Comparison of ENCODE assay signal across 22 mouse cellular contexts in the genomic region with DNA sequence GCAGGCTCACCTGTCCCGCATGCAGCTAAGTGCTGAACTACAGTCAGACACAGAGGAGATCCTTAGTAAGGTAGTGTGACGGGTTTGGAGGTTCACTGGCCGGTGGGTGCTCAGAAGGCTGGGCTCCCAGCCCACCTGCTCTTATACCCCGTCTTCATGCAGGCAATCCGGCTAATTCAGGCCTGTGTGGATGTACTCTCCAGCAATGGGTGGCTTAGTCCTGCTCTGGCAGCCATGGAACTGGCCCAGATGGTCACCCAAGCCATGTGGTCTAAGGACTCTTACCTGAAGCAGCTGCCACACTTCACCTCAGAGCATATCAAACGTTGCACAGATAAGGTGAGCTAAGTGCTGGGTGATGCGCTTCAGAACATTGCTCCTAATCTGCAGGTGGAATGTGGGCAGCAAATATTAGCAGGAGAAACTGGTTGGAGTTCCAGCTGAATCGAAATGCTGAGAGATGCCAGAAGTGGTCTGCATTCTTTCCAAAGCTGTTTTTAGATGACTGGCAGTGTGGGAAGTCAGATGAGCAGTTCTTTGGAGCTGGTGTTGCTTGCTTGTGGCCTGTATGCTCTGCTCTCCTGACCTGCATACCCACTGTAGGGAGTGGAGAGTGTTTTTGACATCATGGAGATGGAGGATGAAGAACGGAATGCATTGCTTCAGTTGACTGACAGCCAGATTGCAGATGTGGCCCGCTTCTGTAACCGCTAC. TPM values are rescaled to one million over a fixed set of nuclear protein-coding genes. Genes with fewer than 3 reads are reported as not detected.
DNase-seq lines count a peak whose midpoint lies in the region; ATAC-seq and TF ChIP-seq lines count a peak whose summit lies in the region.
"Had no signal": no experiment of that assay in that cellular context is flagged by ENCODE, and none has a peak within 500 bp of the region (broad histone marks: within the 10 kb centered on the region; RNA-seq: fewer than 3 reads in every experiment).

No protein-coding gene starts in this region.

- WGBS in embryonic facial prominence, embryonic 13.5 days = 95% methylated on average over 11 of the region's 11 CpGs
- 96% methylated on average over 11 of the region's 11 CpGs for WGBS in embryonic facial prominence, embryonic 10.5 days
- 73% methylated on average over 11 of the region's 11 CpGs for WGBS in heart, embryonic 13.5 days
- 82% methylated on average over 11 of the region's 11 CpGs for WGBS in heart, embryonic 10.5 days
- 57% methylated on average over 11 of the region's 11 CpGs for WGBS in heart, postnatal 0 days

- ATAC-seq in embryonic facial prominence, embryonic 13.5 days (ENCODE audit: insufficient number of reproducible peaks, insufficient read depth, low FRiP score, low TSS enrichment, low read depth) = no peak
- ATAC-seq in heart, embryonic 13.5 days (ENCODE audit: extremely low read depth, insufficient number of reproducible peaks, low FRiP score, low TSS enrichment) = no peak; the same call in 1 of the 2 replicates
- ATAC-seq in heart, postnatal 0 days (ENCODE audit: insufficient read depth, low read depth) = peak; percentile 82
- ATAC-seq: CD4-positive, CD25-positive, alpha-beta regulatory T cell, adult 4 months; forebrain, embryonic 16.5 days; intestine, embryonic 16.5 days had no signal

- no peaks in the 10 kb centered on the region for H3K4me1 ChIP-seq in embryonic facial prominence, embryonic 13.5 days
- no peaks in the 10 kb centered on the region for H3K4me1 ChIP-seq in embryonic facial prominence, embryonic 10.5 days
- peaks cover 9% of the 10 kb centered on the region; the same call in 1 of the 2 replicates for H3K4me1 ChIP-seq in heart, embryonic 13.5 days
- no peaks in the 10 kb centered on the region for H3K4me1 ChIP-seq in heart, embryonic 10.5 days
- no peaks in the 10 kb centered on the region for H3K4me1 ChIP-seq in heart, postnatal 0 days (ENCODE audit: control insufficient read depth, insufficient read depth)
- H3K4me1 ChIP-seq: forebrain, embryonic 12.5 days; hindbrain, embryonic 10.5 days; hindbrain, embryonic 15.5 days had no signal

- no peaks in the 10 kb centered on the region for H3K9me3 ChIP-seq in embryonic facial prominence, embryonic 13.5 days
- no peaks in the 10 kb centered on the region for H3K9me3 ChIP-seq in embryonic facial prominence, embryonic 10.5 days
- no peaks in the 10 kb centered on the region for H3K9me3 ChIP-seq in heart, embryonic 13.5 days
- no peaks in the 10 kb centered on the region for H3K9me3 ChIP-seq in heart, embryonic 10.5 days
- no peaks in the 10 kb centered on the region for H3K9me3 ChIP-seq in heart, postnatal 0 days (replicated peaks; ENCODE audit: control insufficient read depth, low read length)
- H3K9me3 ChIP-seq: forebrain, embryonic 12.5 days; G1E; hindbrain, embryonic 10.5 days; hindbrain, embryonic 15.5 days had no signal

- intact Hi-C loops in heart, postnatal 25 days (cut with DNase I) = no loop called here

- no peak overlapping the region for H3K4me2 ChIP-seq in embryonic facial prominence, embryonic 13.5 days
- no peak overlapping the region for H3K4me2 ChIP-seq in heart, embryonic 13.5 days
- H3K4me2 ChIP-seq in heart, postnatal 0 days (ENCODE audit: low read depth, low read length) = no peak overlapping the region
- H3K4me2 ChIP-seq: forebrain, embryonic 12.5 days; hindbrain, embryonic 15.5 days had no signal

- 0 out of 2 replicates have a peak overlapping the region, but pooled peaks have one; percentile 4 for H3K9ac ChIP-seq in embryonic facial prominence, embryonic 13.5 days
- no peak overlapping the region for H3K9ac ChIP-seq in heart, embryonic 13.5 days
- H3K9ac ChIP-seq in heart, postnatal 0 days (replicated peaks; ENCODE audit: low read depth, low read length) = no peak overlapping the region
- H3K9ac ChIP-seq: forebrain, embryonic 12.5 days; hindbrain, embryonic 15.5 days had no signal

- H3K27me3 ChIP-seq in embryonic facial prominence, embryonic 13.5 days = no peaks in the 10 kb centered on the region
- no peaks in the 10 kb centered on the region for H3K27me3 ChIP-seq in embryonic facial prominence, embryonic 10.5 days (replicated peaks; ENCODE audit: low read depth, poor library complexity, severe bottlenecking)
- no peaks in the 10 kb centered on the region for H3K27me3 ChIP-seq in heart, embryonic 13.5 days (replicated peaks)
- H3K27me3 ChIP-seq in heart, embryonic 10.5 days (ENCODE audit: insufficient read depth, poor library complexity, severe bottlenecking) = no peaks in the 10 kb centered on the region
- no peaks in the 10 kb centered on the region for H3K27me3 ChIP-seq in heart, postnatal 0 days (ENCODE audit: control insufficient read depth, insufficient read depth, low read length)
- H3K27me3 ChIP-seq: forebrain, embryonic 12.5 days; hindbrain, embryonic 15.5 days had no signal

- DNase-seq in embryonic facial prominence, embryonic 10.5 days (ENCODE audit: low spot score) = no peak
- no peak for DNase-seq in heart, embryonic 10.5 days (ENCODE audit: low spot score)
- peak; percentile 51 for DNase-seq in heart, postnatal 0 days (ENCODE audit: low spot score)
- DNase-seq in heart, postnatal 25 days (ENCODE audit: low spot score) = no peak
- DNase-seq in lung, postnatal 25 days (ENCODE audit: low spot score) = peak; percentile 29
- DNase-seq in lung, postnatal 4 days = no peak
- DNase-seq: adrenal gland, adult 8-10 months; adrenal gland, postnatal 36 days; B cell, adult 2 months; cerebellum, adult 2 months; cerebellum, postnatal 10 days; gastrocnemius, postnatal 10 days; kidney, adult 2 months had no signal

- H3K4me3 ChIP-seq in embryonic facial prominence, embryonic 13.5 days = no peak overlapping the region
- H3K4me3 ChIP-seq in embryonic facial prominence, embryonic 10.5 days = no peak overlapping the region
- no peak overlapping the region for H3K4me3 ChIP-seq in heart, embryonic 13.5 days
- H3K4me3 ChIP-seq in heart, embryonic 10.5 days = no peak overlapping the region
- no peak overlapping the region for H3K4me3 ChIP-seq in heart, postnatal 0 days (ENCODE audit: low read depth, low read length)
- H3K4me3 ChIP-seq: forebrain, embryonic 12.5 days; hindbrain, embryonic 10.5 days; hindbrain, embryonic 15.5 days had no signal

- TF ChIP-seq EP300 in heart, postnatal 0 days (IDR thresholded peaks at IDR 0.05; ENCODE audit: low read depth) = no peak

- peaks cover 92% of the 10 kb centered on the region for H3K36me3 ChIP-seq in embryonic facial prominence, embryonic 13.5 days
- peaks cover 99% of the 10 kb centered on the region for H3K36me3 ChIP-seq in embryonic facial prominence, embryonic 10.5 days (replicated peaks)
- peaks cover 99% of the 10 kb centered on the region for H3K36me3 ChIP-seq in heart, embryonic 13.5 days
- peaks cover 99% of the 10 kb centered on the region for H3K36me3 ChIP-seq in heart, embryonic 10.5 days
- H3K36me3 ChIP-seq in heart, postnatal 0 days (replicated peaks; ENCODE audit: control insufficient read depth, insufficient read depth, low read length) = peaks cover 92% of the 10 kb centered on the region

- H3K27ac ChIP-seq in embryonic facial prominence, embryonic 13.5 days = no peak overlapping the region
- no peak overlapping the region for H3K27ac ChIP-seq in embryonic facial prominence, embryonic 10.5 days (replicated peaks)
- peak overlapping the region; percentile 73 for H3K27ac ChIP-seq in heart, embryonic 13.5 days (replicated peaks)
- no peak overlapping the region for H3K27ac ChIP-seq in heart, embryonic 10.5 days
- H3K27ac ChIP-seq in heart, postnatal 0 days (ENCODE audit: low read depth) = peak overlapping the region; percentile 75
- H3K27ac ChIP-seq: forebrain, embryonic 12.5 days; hindbrain, embryonic 10.5 days; hindbrain, embryonic 15.5 days had no signal

- no peak for TF ChIP-seq CTCF in heart, postnatal 0 days (IDR thresholded peaks at IDR 0.05; ENCODE audit: low read depth)

RNA-seq across cellular contexts. Expression of gene Ciao1, which starts 9.6 kb away (rescaled TPM):
- polyA plus RNA-seq in embryonic facial prominence, embryonic 13.5 days (2015; fragmentation: Nextera tagmentation; extraction: Ambion mirVana) = 52.5 and 63.1 TPM in 2 replicates
- 54.9 and 55.5 TPM in 2 replicates for polyA plus RNA-seq in embryonic facial prominence, embryonic 10.5 days (2016; fragmentation: Nextera tagmentation; extraction: Ambion mirVana)
- 48.4 and 55.5 TPM in 2 replicates for polyA plus RNA-seq in heart, embryonic 13.5 days (2015; fragmentation: Nextera tagmentation; extraction: Ambion mirVana)
- 58.3 and 61.1 TPM in 2 replicates for polyA plus RNA-seq in heart, embryonic 10.5 days (2016; fragmentation: Nextera tagmentation; extraction: Ambion mirVana)
- 38.0 and 65.9 TPM in 2 replicates for total RNA-seq in heart, postnatal 0 days (2014; rRNA removed; ENCODE audit: low replicate concordance)
- polyA plus RNA-seq in heart, postnatal 0 days (2015; fragmentation: Nextera tagmentation; extraction: Ambion mirVana) = 53.7 and 59.5 TPM in 2 replicates
- 10 to 100 TPM; 61.9 to 62.3 TPM for total RNA-seq in heart, postnatal 25 days (2021)

RNA-seq across cellular contexts. Expression of gene Tmem127, which starts 9.7 kb away (rescaled TPM):
- polyA plus RNA-seq in embryonic facial prominence, embryonic 13.5 days (2015; fragmentation: Nextera tagmentation; extraction: Ambion mirVana) = 26.8 and 29.4 TPM in 2 replicates
- 22.5 and 23.1 TPM in 2 replicates for polyA plus RNA-seq in embryonic facial prominence, embryonic 10.5 days (2016; fragmentation: Nextera tagmentation; extraction: Ambion mirVana)
- polyA plus RNA-seq in heart, embryonic 13.5 days (2015; fragmentation: Nextera tagmentation; extraction: Ambion mirVana) = 19.7 and 21.6 TPM in 2 replicates
- 22.1 and 23.1 TPM in 2 replicates for polyA plus RNA-seq in heart, embryonic 10.5 days (2016; fragmentation: Nextera tagmentation; extraction: Ambion mirVana)
- total RNA-seq in heart, postnatal 0 days (2014; rRNA removed; ENCODE audit: low replicate concordance) = 48.2 and 75.3 TPM in 2 replicates
- 21.2 and 22.1 TPM in 2 replicates for polyA plus RNA-seq in heart, postnatal 0 days (2015; fragmentation: Nextera tagmentation; extraction: Ambion mirVana)
- 10 to 100 TPM; 27.9 to 28.7 TPM for total RNA-seq in heart, postnatal 25 days (2021)

RNA-seq across cellular contexts. Expression of gene Snrnp200, which starts 29.9 kb away (rescaled TPM):
- 64.0 and 66.7 TPM in 2 replicates for polyA plus RNA-seq in embryonic facial prominence, embryonic 13.5 days (2015; fragmentation: Nextera tagmentation; extraction: Ambion mirVana)
- polyA plus RNA-seq in embryonic facial prominence, embryonic 10.5 days (2016; fragmentation: Nextera tagmentation; extraction: Ambion mirVana) = 108 TPM in 2 replicates
- polyA plus RNA-seq in heart, embryonic 13.5 days (2015; fragmentation: Nextera tagmentation; extraction: Ambion mirVana) = 35.2 and 38.0 TPM in 2 replicates
- 61.8 and 64.4 TPM in 2 replicates for polyA plus RNA-seq in heart, embryonic 10.5 days (2016; fragmentation: Nextera tagmentation; extraction: Ambion mirVana)
- 60.0 and 62.2 TPM in 2 replicates for total RNA-seq in heart, postnatal 0 days (2014; rRNA removed; ENCODE audit: low replicate concordance)
- 33.3 and 36.7 TPM in 2 replicates for polyA plus RNA-seq in heart, postnatal 0 days (2015; fragmentation: Nextera tagmentation; extraction: Ambion mirVana)
- 10 to 100 TPM; 54.0 to 62.4 TPM for total RNA-seq in heart, postnatal 25 days (2021)

RNA-seq across cellular contexts. Expression of gene 1810024B03Rik, which starts 30.0 kb away (rescaled TPM):
- polyA plus RNA-seq in embryonic facial prominence, embryonic 13.5 days (2015; fragmentation: Nextera tagmentation; extraction: Ambion mirVana) = 2.3 and 2.9 TPM in 2 replicates
- 2.5 and 2.6 TPM in 2 replicates for polyA plus RNA-seq in embryonic facial prominence, embryonic 10.5 days (2016; fragmentation: Nextera tagmentation; extraction: Ambion mirVana)
- 1.1 and 1.4 TPM in 2 replicates for polyA plus RNA-seq in heart, embryonic 13.5 days (2015; fragmentation: Nextera tagmentation; extraction: Ambion mirVana)
- 2.0 TPM in 2 replicates for polyA plus RNA-seq in heart, embryonic 10.5 days (2016; fragmentation: Nextera tagmentation; extraction: Ambion mirVana)
- 0.27 TPM in 1 of 2 replicates, not detected in the other for total RNA-seq in heart, postnatal 0 days (2014; rRNA removed; ENCODE audit: low replicate concordance)
- 1.6 and 1.9 TPM in 2 replicates for polyA plus RNA-seq in heart, postnatal 0 days (2015; fragmentation: Nextera tagmentation; extraction: Ambion mirVana)
- under 1 TPM; 0.36 to 0.70 TPM for total RNA-seq in heart, postnatal 25 days (2021)

RNA-seq across cellular contexts. Expression of gene Stard7, which starts 32.0 kb away (rescaled TPM):
- polyA plus RNA-seq in embryonic facial prominence, embryonic 13.5 days (2015; fragmentation: Nextera tagmentation; extraction: Ambion mirVana) = 67.0 and 69.1 TPM in 2 replicates
- 80.1 and 81.2 TPM in 2 replicates for polyA plus RNA-seq in embryonic facial prominence, embryonic 10.5 days (2016; fragmentation: Nextera tagmentation; extraction: Ambion mirVana)
- polyA plus RNA-seq in heart, embryonic 13.5 days (2015; fragmentation: Nextera tagmentation; extraction: Ambion mirVana) = 92.0 and 94.0 TPM in 2 replicates
- polyA plus RNA-seq in heart, embryonic 10.5 days (2016; fragmentation: Nextera tagmentation; extraction: Ambion mirVana) = 97.1 and 110 TPM in 2 replicates
- total RNA-seq in heart, postnatal 0 days (2014; rRNA removed; ENCODE audit: low replicate concordance) = 228 and 244 TPM in 2 replicates
- polyA plus RNA-seq in heart, postnatal 0 days (2015; fragmentation: Nextera tagmentation; extraction: Ambion mirVana) = 109 and 123 TPM in 2 replicates
- total RNA-seq in heart, postnatal 25 days (2021) = 100 to 1,000 TPM; 152 to 167 TPM

Comparison
In these comparisons a context has a peak if more than half of its experiments do, and no peak if none do; other contexts are left out.
1. H3K27ac ChIP-seq: peak in heart, embryonic 13.5 days (single experiment) and heart, postnatal 0 days (single experiment); none in embryonic facial prominence, embryonic 13.5 days (single experiment), embryonic facial prominence, embryonic 10.5 days (single experiment) and heart, embryonic 10.5 days (single experiment).
2. DNase-seq: peak in heart, postnatal 0 days (single experiment) and lung, postnatal 25 days (single experiment); none in embryonic facial prominence, embryonic 10.5 days (single experiment), heart, embryonic 10.5 days (single experiment), heart, postnatal 25 days (single experiment) and lung, postnatal 4 days (0 of 2).